In the genomic region with DNA sequence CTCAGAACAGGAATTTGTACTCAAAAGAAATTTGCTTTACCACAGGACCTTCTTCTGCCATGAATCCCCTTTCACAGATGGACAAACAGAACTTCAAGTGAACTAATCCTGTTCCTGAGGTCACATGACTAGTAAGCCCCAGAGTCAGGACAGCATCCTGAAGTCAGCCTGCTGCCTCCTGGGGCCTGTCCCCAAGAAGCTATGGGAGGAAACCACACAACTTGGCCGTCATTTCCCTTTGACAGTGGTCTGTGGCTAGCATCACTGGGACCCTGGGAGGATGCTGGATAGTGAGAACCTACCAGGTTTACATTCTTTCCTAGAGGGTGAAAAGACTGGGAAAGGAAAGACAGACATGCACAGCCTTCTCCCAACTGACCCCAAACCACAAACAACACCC, we compare ENCODE assay signal across 25 mouse cellular contexts. TPM values are rescaled to one million over a fixed set of nuclear protein-coding genes. Genes with fewer than 3 reads are reported as not detected.
DNase-seq lines count a peak whose midpoint lies in the region; ATAC-seq and TF ChIP-seq lines count a peak whose summit lies in the region.
"Had no signal": no experiment of that assay in that cellular context is flagged by ENCODE, and none has a peak within 500 bp of the region (broad histone marks: within the 10 kb centered on the region; RNA-seq: fewer than 3 reads in every experiment).

No protein-coding gene starts in this region.

- H3K79me2 ChIP-seq in MEL (ENCODE audit: control insufficient read depth, insufficient read depth, low read length, poor library complexity) = no peaks in the 10 kb centered on the region

- no peak overlapping the region for H3K27ac ChIP-seq in MEL (ENCODE audit: control insufficient read depth, low read depth, low read length)
- H3K27ac ChIP-seq: embryonic facial prominence, embryonic 13.5 days; embryonic facial prominence, embryonic 15.5 days; forebrain, embryonic 10.5 days; forebrain, embryonic 12.5 days had no signal

- no peak for TF ChIP-seq RAD21 in MEL (IDR thresholded peaks at IDR 0.05; ENCODE audit: low read depth, low read length)

- peaks cover 2 to 21% of the 10 kb centered on the region in 2 experiments; a peak in 3 of 4 replicates for H3K4me1 ChIP-seq in MEL (ENCODE audit: control insufficient read depth in 1 of 2, insufficient read depth in 2 of 2, low read length in 2 of 2)
- H3K4me1 ChIP-seq: embryonic facial prominence, embryonic 13.5 days; forebrain, embryonic 12.5 days had no signal

- no peaks in the 10 kb centered on the region for H3K9me3 ChIP-seq in MEL (replicated peaks; ENCODE audit: insufficient read depth, low read length)
- H3K9me3 ChIP-seq: embryonic facial prominence, embryonic 13.5 days; embryonic facial prominence, embryonic 15.5 days; forebrain, embryonic 10.5 days; forebrain, embryonic 12.5 days; G1E had no signal

- TF ChIP-seq POLR2A in MEL (IDR thresholded peaks at IDR 0.05; ENCODE audit: control insufficient read depth in 1 of 2, insufficient read depth in 1 of 2, low read depth in 1 of 2, low read length in 2 of 2, poor library complexity in 1 of 2) = no peak

- peak; percentile 83 for DNase-seq in 416B (ENCODE audit: low read depth)
- no peak for DNase-seq in MEL (ENCODE audit: low read depth, low spot score)
- no peak for DNase-seq in spleen, adult 12 weeks (ENCODE audit: low spot score)
- no peak for DNase-seq in right cerebral cortex, adult 18-20 months
- no peak for DNase-seq in thymus, adult 18-20 months
- DNase-seq in gastrocnemius, postnatal 10 days = no peak
- DNase-seq: adrenal gland, adult 8-10 months; adrenal gland, postnatal 14 days; adrenal gland, postnatal 36 days; cerebellum, adult 11-12 months; cerebellum, adult 2 months; cerebellum, adult 9-10 months; cerebellum, postnatal 25 days; embryo, embryonic 11 days had no signal

- peaks cover 4 to 9% of the 10 kb centered on the region in 2 experiments; a peak in 3 of 4 replicates for H3K27me3 ChIP-seq in MEL (ENCODE audit: control insufficient read depth in 1 of 2, insufficient read depth in 2 of 2, low read length in 2 of 2)
- H3K27me3 ChIP-seq: embryonic facial prominence, embryonic 13.5 days; embryonic facial prominence, embryonic 15.5 days; forebrain, embryonic 12.5 days had no signal

- ATAC-seq in granulocyte monocyte progenitor cell, adult 5-6 weeks (replicated peaks; ENCODE audit: poor library complexity, severe bottlenecking) = peak; percentile 33
- ATAC-seq in megakaryocyte progenitor cell, adult 5-6 weeks (replicated peaks; ENCODE audit: poor library complexity) = peak; percentile 29
- ATAC-seq: forebrain, embryonic 14.5 days; forebrain, embryonic 16.5 days had no signal

- TF ChIP-seq EP300 in MEL (IDR thresholded peaks at IDR 0.05; ENCODE audit: low read depth in 1 of 2, low read length in 2 of 2) = no peak

- H3K4me3 ChIP-seq in MEL (ENCODE audit: control insufficient read depth in 1 of 2, insufficient read depth in 1 of 2, low read depth in 2 of 2, low read length in 2 of 2) = no peak overlapping the region
- H3K4me3 ChIP-seq: embryonic facial prominence, embryonic 13.5 days; embryonic facial prominence, embryonic 15.5 days; erythroblast, embryonic 14.5 days; forebrain, embryonic 10.5 days; forebrain, embryonic 12.5 days had no signal

- no peak for TF ChIP-seq CTCF in MEL (IDR thresholded peaks at IDR 0.05 in 2 of 3, conservative IDR thresholded peaks at IDR 0.05 in 1 of 3; ENCODE audit: control insufficient read depth in 1 of 3, insufficient read depth in 1 of 3, low read depth in 2 of 3, low read length in 3 of 3, poor library complexity in 1 of 3, severe bottlenecking in 1 of 3)

- H3K9ac ChIP-seq in MEL (ENCODE audit: control insufficient read depth, low read depth, low read length, poor library complexity, severe bottlenecking) = no peak overlapping the region
- H3K9ac ChIP-seq: embryonic facial prominence, embryonic 13.5 days; embryonic facial prominence, embryonic 15.5 days; forebrain, embryonic 12.5 days had no signal

- H3K36me3 ChIP-seq in MEL (ENCODE audit: control insufficient read depth in 1 of 2, insufficient read depth in 2 of 2, low read length in 2 of 2) = peaks cover 0 to 16% of the 10 kb centered on the region in 2 experiments; a peak in 2 of 4 replicates
- H3K36me3 ChIP-seq: embryonic facial prominence, embryonic 13.5 days; embryonic facial prominence, embryonic 15.5 days; forebrain, embryonic 10.5 days; forebrain, embryonic 12.5 days; G1E had no signal

TF ChIP-seq in MEL, 35 proteins besides CTCF, POLR2A, EP300 and RAD21:
- 0 out of 2 replicates have a peak, but pooled peaks have one; percentile 21 for TF ChIP-seq USF1 (IDR thresholded peaks at IDR 0.05; ENCODE audit: low read depth, low read length)
- TF ChIP-seq ZC3H11A (IDR thresholded peaks at IDR 0.05; ENCODE audit: low read depth, low read length) = no peak

RNA-seq across cellular contexts. Expression of a gene that starts 5.1 kb away (rescaled TPM):
- not detected in 2 replicates for total RNA-seq in MEL (2012; rRNA removed)
- under 1 TPM in 1 of 2 experiments, not detected in 1; 0.04 TPM for polyA plus RNA-seq in MEL (2012; ENCODE audit: insufficient read depth in 1 of 2, insufficient read length in 2 of 2, low read depth in 1 of 2, low replicate concordance in 2 of 2, missing spikeins in 1 of 2)
- total RNA-seq in granulocyte monocyte progenitor cell, adult 5-6 weeks (2014; fragmentation: Nextera tagmentation) = not detected in 2 replicates
- 0.04 TPM in 1 of 2 replicates, not detected in the other for total RNA-seq in granulocyte monocyte progenitor cell, adult 5-6 weeks (2017)
- total RNA-seq in megakaryocyte progenitor cell, adult 5-6 weeks (2015) = 0.02 and 0.25 TPM in 2 replicates
- total RNA-seq in megakaryocyte progenitor cell, adult 5-6 weeks (2017) = 0.14 TPM in 1 of 2 replicates, not detected in the other
- total RNA-seq in gastrocnemius, postnatal 10 days (2021) = not detected
- total RNA-seq: adrenal gland, postnatal 36 days had no signal
- polyA plus RNA-seq: C2C12; embryonic facial prominence, embryonic 13.5 days; erythroblast, embryonic 14.5 days; forebrain, embryonic 10.5 days; forebrain, embryonic 12.5 days had no signal

RNA-seq across cellular contexts. Expression of a gene that starts 50.3 kb away (rescaled TPM):
- total RNA-seq in MEL (2012; rRNA removed) = 0.23 TPM in 1 of 2 replicates, not detected in the other
- under 1 TPM in 1 of 2 experiments, not detected in 1; 0.21 TPM for polyA plus RNA-seq in MEL (2012; ENCODE audit: insufficient read depth in 1 of 2, insufficient read length in 2 of 2, low read depth in 1 of 2, low replicate concordance in 2 of 2, missing spikeins in 1 of 2)
- total RNA-seq in granulocyte monocyte progenitor cell, adult 5-6 weeks (2014; fragmentation: Nextera tagmentation) = 13.4 and 23.6 TPM in 2 replicates
- 28.4 and 32.8 TPM in 2 replicates for total RNA-seq in granulocyte monocyte progenitor cell, adult 5-6 weeks (2017)
- total RNA-seq in megakaryocyte progenitor cell, adult 5-6 weeks (2015) = 5.8 and 7.7 TPM in 2 replicates
- total RNA-seq in megakaryocyte progenitor cell, adult 5-6 weeks (2017) = 31.1 and 43.2 TPM in 2 replicates
- 1 to 10 TPM; 6.3 to 9.2 TPM for total RNA-seq in gastrocnemius, postnatal 10 days (2021)
- polyA plus RNA-seq: erythroblast, embryonic 14.5 days; G1E had no signal

RNA-seq across cellular contexts. Expression of a gene that starts 58.4 kb away (rescaled TPM):
- total RNA-seq in MEL (2012; rRNA removed) = not detected in 2 replicates
- not detected for polyA plus RNA-seq in MEL (2012; ENCODE audit: insufficient read depth in 1 of 2, insufficient read length in 2 of 2, low read depth in 1 of 2, low replicate concordance in 2 of 2, missing spikeins in 1 of 2)
- total RNA-seq in granulocyte monocyte progenitor cell, adult 5-6 weeks (2014; fragmentation: Nextera tagmentation) = 0.13 and 0.77 TPM in 2 replicates
- 0.05 and 0.13 TPM in 2 replicates for total RNA-seq in granulocyte monocyte progenitor cell, adult 5-6 weeks (2017)
- 0.15 and 0.17 TPM in 2 replicates for total RNA-seq in megakaryocyte progenitor cell, adult 5-6 weeks (2015)
- total RNA-seq in megakaryocyte progenitor cell, adult 5-6 weeks (2017) = 0.07 and 0.08 TPM in 2 replicates
- total RNA-seq in gastrocnemius, postnatal 10 days (2021) = 1 to 10 TPM; 1.3 to 1.6 TPM
- polyA plus RNA-seq: erythroblast, embryonic 14.5 days; G1E had no signal
